Mouse (Mus musculus) midbrain, embryonic 16.5 days (tissue): Measurements from ENCODE around the gene Dnaja1. TPM values are rescaled to one million over a fixed set of nuclear protein-coding genes. Genes with fewer than 3 reads are reported as not detected.

Source experiments
- ATAC-seq: fragments of 200-750 bp; cut with Nextera tagmentation; 2 replicates; pipeline ENCODE4 v1.8.0; 2017; ENCODE audit warnings: moderate TSS enrichment
- H3K27ac ChIP-seq: fragments of 300-500 bp; sonication (generic); 2 replicates; pipeline ENCODE4 v1.5.1; 2014; ENCODE audit warnings: mild to moderate bottlenecking, low read length, mixed read lengths
- H3K27me3 ChIP-seq: fragments of 300-500 bp; sonication (generic); 2 replicates; pipeline ENCODE4 v1.6.1; 2014; ENCODE audit warnings: low read depth, low read length, mixed read lengths; ENCODE audit not compliant: control insufficient read depth, insufficient read depth
- H3K36me3 ChIP-seq: fragments of 300-500 bp; sonication (generic); 2 replicates; pipeline ENCODE4 v1.6.1; 2014; ENCODE audit warnings: mild to moderate bottlenecking, low read length, moderate library complexity, mixed read lengths; ENCODE audit not compliant: control insufficient read depth, insufficient read depth
- H3K4me1 ChIP-seq: fragments of 300-500 bp; sonication (generic); 2 replicates; pipeline ENCODE4 v1.6.1; 2014; ENCODE audit warnings: mild to moderate bottlenecking, low read length, mixed read lengths; ENCODE audit not compliant: control insufficient read depth, insufficient read depth
- H3K4me2 ChIP-seq: fragments of 300-500 bp; sonication (generic); 2 replicates; pipeline ENCODE4 v1.6.1; 2014; ENCODE audit warnings: mild to moderate bottlenecking, low read length, mixed read lengths
- H3K4me3 ChIP-seq: fragments of 300-500 bp; sonication (generic); 2 replicates; pipeline ENCODE4 v1.5.1; 2014; ENCODE audit warnings: low read depth, mild to moderate bottlenecking, low read length, moderate library complexity, mixed read lengths
- H3K9ac ChIP-seq: fragments of 300-500 bp; sonication (generic); 2 replicates; pipeline ENCODE4 v1.6.1; 2014; ENCODE audit warnings: low read depth, low read length, mixed read lengths
- H3K9me3 ChIP-seq: fragments of 300-500 bp; sonication (generic); replicated peaks from 2 replicates; pipeline ENCODE4 v1.6.1; 2014; ENCODE audit warnings: mild to moderate bottlenecking, low read length, mixed read lengths; ENCODE audit not compliant: control insufficient read depth, poor library complexity, severe bottlenecking
- WGBS: fragments of 180-500 bp; shearing (Covaris S2); extraction: QIAGEN DNeasy Blood & Tissue Kit; methylation state at CpG from one replicate; pipeline ENCODE4 v1.1.7; 2014; 5-methylcytosine and 5-hydroxymethylcytosine counted together
- polyA plus RNA-seq: library from polyadenylated mRNA; unstranded; fragments of >200 nt; fragmentation: Nextera tagmentation; extraction: Ambion mirVana; gene quantifications from 2 replicates; pipeline ENCODE4 v1.2.1, GENCODE M21; 2015

Gene Dnaja1
- 659 and 720 TPM in 2 replicates for polyA plus RNA-seq

- Histone ChIP-seq H3K4me1 (peaks cover 43% of the 10 kb centered on the region), H3K4me3 (peak within 1 kb of the TSS; percentile 88), H3K4me2 (peak within 1 kb of the TSS; percentile 74), H3K9me3 (no peaks in the 10 kb centered on the region), H3K27me3 (no peaks in the 10 kb centered on the region), H3K9ac (peak within 1 kb of the TSS; percentile 89), H3K36me3 (peaks cover 6% of the 10 kb centered on the region; the same call in 1 of the 2 replicates), H3K27ac (peak within 1 kb of the TSS; percentile 99)
- peak; percentile 95 for ATAC-seq
- under 1% methylated on average over 45 of the region's 54 CpGs for WGBS
Measured at GRCm38 (mm10) chr4:40722011-40722666, at the start of gene Dnaja1. Gene Dnaja1 (plus strand): TSS chr4:40722150.

DNA sequence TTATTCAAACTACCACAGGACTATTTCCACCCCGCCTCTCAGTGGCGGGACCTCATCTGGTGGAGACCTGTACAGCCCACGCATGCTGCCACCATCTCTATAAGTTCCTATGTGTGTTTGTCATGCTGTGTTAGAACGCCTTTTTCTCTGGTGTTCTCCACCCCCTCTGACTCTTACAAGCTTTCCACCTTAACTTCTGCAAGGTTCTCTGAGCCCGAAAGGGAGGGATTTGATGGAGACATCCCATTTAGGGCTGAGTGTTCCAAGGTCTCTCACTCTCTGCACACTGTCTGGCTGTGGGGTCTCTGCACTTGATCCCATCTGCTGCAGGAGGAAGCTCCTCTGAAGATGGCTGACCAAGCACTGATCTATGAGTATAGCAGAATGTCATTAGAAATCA lies 48.4 kb upstream of the Dnaja1 start:
- WGBS, result 95% methylated on average over 5 of the region's 5 CpGs
- Histone ChIP-seq H3K4me3 (no peak overlapping the region), H3K9ac (no peak overlapping the region), H3K27ac (no peak overlapping the region), H3K4me2 (no peak overlapping the region), H3K36me3 (no peaks in the 10 kb centered on the region), H3K9me3 (no peaks in the 10 kb centered on the region), H3K4me1 (peaks cover 11% of the 10 kb centered on the region), H3K27me3 (no peaks in the 10 kb centered on the region)
- ATAC-seq, result no peak

DNA sequence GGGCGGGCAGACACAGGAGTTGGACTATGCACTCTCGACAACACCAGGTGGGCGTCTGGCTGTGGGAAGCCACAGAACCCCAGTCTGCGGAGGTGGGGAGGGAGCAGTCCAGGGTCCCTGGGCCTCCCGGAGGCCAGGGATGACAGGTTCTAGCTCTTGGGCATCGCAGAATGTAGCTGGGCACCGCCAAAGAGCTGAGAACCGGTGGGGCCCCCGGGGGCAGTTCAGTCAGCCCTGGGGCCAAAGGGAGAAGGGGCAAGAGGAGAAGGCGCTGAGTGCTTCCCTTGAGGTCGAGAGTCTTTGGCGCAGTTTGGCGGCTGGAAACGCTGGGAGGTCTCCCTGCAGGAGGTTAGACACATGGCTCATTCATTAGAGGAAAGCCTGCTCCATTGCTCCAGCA lies 45.6 kb upstream of the Dnaja1 start:
- no peaks in the 10 kb centered on the region for H3K9me3 ChIP-seq
- WGBS, result 16% methylated on average over 14 of the region's 14 CpGs
- peak overlapping the region; percentile 43 for H3K4me2 ChIP-seq
- peak overlapping the region; percentile 3; the same call in 1 of the 2 replicates for H3K4me3 ChIP-seq
- peaks cover 6% of the 10 kb centered on the region for H3K4me1 ChIP-seq
- ATAC-seq, result peak; percentile 30
- H3K27ac ChIP-seq, result no peak overlapping the region
- H3K27me3 ChIP-seq, result no peaks in the 10 kb centered on the region
- peak overlapping the region; percentile 38; the same call in 1 of the 2 replicates for H3K9ac ChIP-seq
- H3K36me3 ChIP-seq, result no peaks in the 10 kb centered on the region

GRCm38 (mm10) chr4:40677132-40677531 lies 44.8 kb upstream of the Dnaja1 start:
- Histone ChIP-seq H3K4me3 (no peak overlapping the region), H3K4me2 (no peak overlapping the region; the same call in 1 of the 2 replicates), H3K4me1 (peaks cover 6% of the 10 kb centered on the region), H3K9ac (no peak overlapping the region), H3K27me3 (no peaks in the 10 kb centered on the region), H3K36me3 (no peaks in the 10 kb centered on the region), H3K27ac (no peak overlapping the region), H3K9me3 (no peaks in the 10 kb centered on the region)
- ATAC-seq, result peak; percentile 56
- 40% methylated on average over 4 of the region's 5 CpGs for WGBS

DNA sequence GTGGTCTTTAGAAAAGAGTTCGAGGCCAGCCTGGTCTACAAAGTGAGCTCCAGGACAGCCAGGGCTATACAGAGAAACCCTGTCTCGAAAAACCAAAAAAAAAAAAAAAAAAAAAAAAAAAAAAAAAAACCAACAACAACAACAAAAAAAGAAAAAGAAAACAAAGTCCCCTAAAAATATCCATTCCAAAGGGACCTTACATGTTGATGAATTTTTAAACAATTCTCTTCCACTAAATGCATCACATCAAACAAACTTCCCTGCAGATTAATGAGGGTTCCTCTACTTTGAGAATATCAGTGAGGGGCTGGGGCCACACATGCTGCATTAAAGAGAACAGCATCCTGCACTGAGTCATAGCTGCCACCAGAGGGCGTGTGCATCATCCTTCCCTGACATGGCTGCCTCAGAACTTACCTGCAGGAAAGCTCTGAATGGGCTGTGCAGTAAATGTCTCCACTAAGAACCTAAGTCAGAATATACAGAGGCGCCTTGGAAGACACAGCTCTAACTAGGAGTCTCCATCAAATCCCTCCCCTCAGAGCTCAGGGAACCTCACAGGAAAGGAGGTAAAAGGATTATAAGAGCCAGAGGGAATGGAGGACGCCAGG lies 41.6 kb upstream of the Dnaja1 start:
- no peaks in the 10 kb centered on the region for H3K27me3 ChIP-seq
- H3K4me2 ChIP-seq, result no peak overlapping the region
- WGBS, result 55% methylated on average over 5 of the region's 5 CpGs
- H3K9me3 ChIP-seq, result no peaks in the 10 kb centered on the region
- no peak overlapping the region for H3K9ac ChIP-seq
- H3K36me3 ChIP-seq, result no peaks in the 10 kb centered on the region
- H3K27ac ChIP-seq, result no peak overlapping the region
- no peak for ATAC-seq
- peaks cover 6% of the 10 kb centered on the region for H3K4me1 ChIP-seq
- no peak overlapping the region for H3K4me3 ChIP-seq

DNA sequence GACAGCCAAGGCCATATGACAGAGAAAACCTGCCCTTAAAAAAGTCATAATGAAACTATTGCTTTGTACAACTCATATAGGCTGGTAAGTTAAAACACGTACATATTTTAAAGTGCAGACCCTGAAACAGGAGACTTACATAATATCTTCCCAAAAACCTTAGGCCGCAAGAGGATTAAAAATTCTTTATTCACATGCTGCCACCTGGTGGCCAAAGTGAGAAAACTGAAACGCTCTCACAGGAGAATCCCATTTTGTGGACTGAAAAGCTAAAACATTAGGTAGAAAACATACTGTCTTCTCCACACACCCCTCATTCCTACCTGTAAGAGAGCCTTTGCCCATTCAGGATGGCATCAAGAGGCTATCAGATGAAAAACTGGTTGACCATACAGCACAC lies 40.0 kb upstream of the Dnaja1 start:
- H3K4me1 ChIP-seq, result no peaks in the 10 kb centered on the region; the same call in 1 of the 2 replicates
- H3K4me2 ChIP-seq, result no peak overlapping the region
- no peaks in the 10 kb centered on the region for H3K9me3 ChIP-seq
- H3K9ac ChIP-seq, result no peak overlapping the region
- H3K4me3 ChIP-seq, result no peak overlapping the region
- ATAC-seq, result peak; percentile 29; the same call in 1 of the 2 replicates
- WGBS, result 12% methylated on average over 3 of the region's 3 CpGs
- peaks cover 2% of the 10 kb centered on the region; the same call in 1 of the 2 replicates for H3K36me3 ChIP-seq
- H3K27me3 ChIP-seq, result no peaks in the 10 kb centered on the region
- H3K27ac ChIP-seq, result no peak overlapping the region

- no peak overlapping the region for H3K9ac ChIP-seq
- no peaks in the 10 kb centered on the region for H3K9me3 ChIP-seq
- no peak overlapping the region for H3K27ac ChIP-seq
- peaks cover 2% of the 10 kb centered on the region; the same call in 1 of the 2 replicates for H3K36me3 ChIP-seq
- no peak overlapping the region for H3K4me2 ChIP-seq
- H3K27me3 ChIP-seq, result no peaks in the 10 kb centered on the region
- WGBS, result 93% methylated on average over 5 of the region's 5 CpGs
- H3K4me1 ChIP-seq, result no peaks in the 10 kb centered on the region
- no peak overlapping the region for H3K4me3 ChIP-seq
- ATAC-seq, result no peak
Measured at GRCm38 (mm10) chr4:40682359-40682758, 39.6 kb upstream of the Dnaja1 start.

GRCm38 (mm10) chr4:40683306-40683705 lies 38.6 kb upstream of the Dnaja1 start:
- 97% methylated on average over 2 of the region's 2 CpGs for WGBS
- Histone ChIP-seq H3K27me3 (no peaks in the 10 kb centered on the region), H3K36me3 (peaks cover 2% of the 10 kb centered on the region; the same call in 1 of the 2 replicates), H3K9me3 (no peaks in the 10 kb centered on the region), H3K4me3 (no peak overlapping the region), H3K4me1 (no peaks in the 10 kb centered on the region), H3K9ac (no peak overlapping the region), H3K4me2 (no peak overlapping the region), H3K27ac (no peak overlapping the region)
- no peak for ATAC-seq

DNA sequence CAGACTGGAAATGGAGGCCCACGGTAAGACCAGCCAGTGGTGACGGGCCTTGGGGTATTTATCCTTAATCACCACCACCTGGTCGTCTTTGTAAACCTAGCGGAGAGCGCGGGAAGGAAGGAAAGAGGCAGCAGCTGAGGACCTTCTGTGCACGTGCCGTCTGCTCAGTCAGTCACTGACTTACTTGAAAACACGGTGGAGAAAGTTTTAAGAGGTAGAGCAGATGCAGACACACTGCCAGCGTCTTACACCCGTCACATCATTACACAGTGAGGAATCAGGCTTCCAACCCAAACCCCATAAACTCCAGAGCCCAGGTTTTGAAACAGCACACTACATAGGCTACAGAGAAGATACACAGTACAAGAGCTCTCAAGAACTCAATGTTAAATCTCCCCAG lies 30.9 kb upstream of the Dnaja1 start:
- H3K4me3 ChIP-seq, result no peak overlapping the region
- no peak overlapping the region for H3K27ac ChIP-seq
- H3K4me2 ChIP-seq, result no peak overlapping the region
- H3K9me3 ChIP-seq, result no peaks in the 10 kb centered on the region
- WGBS, result 92% methylated on average over 11 of the region's 11 CpGs
- H3K36me3 ChIP-seq, result peaks cover 16% of the 10 kb centered on the region
- no peaks in the 10 kb centered on the region for H3K4me1 ChIP-seq
- no peak for ATAC-seq
- H3K9ac ChIP-seq, result no peak overlapping the region
- H3K27me3 ChIP-seq, result no peaks in the 10 kb centered on the region
